Mouse (Mus musculus) olfactory bulb, adult 2 months (tissue): Measurements from ENCODE around the gene Igsf10. TPM values are rescaled to one million over a fixed set of nuclear protein-coding genes. Genes with fewer than 3 reads are reported as not detected.
A peak's percentile ranks its signal among the peaks of the same experiment; 100 is the strongest.
"Not testable (repeated sequence)": the region's sequence is repeated elsewhere in the genome, so short reads cannot be mapped to it uniquely, and the experiment has no call there.

Experiments
- H3K27ac ChIP-seq: fragments of 200-500 bp; 2 replicates; pipeline ENCODE4 v1.5.1; 2012; ENCODE audit warnings: low read depth, low read length; ENCODE audit not compliant: insufficient read depth
- H3K4me1 ChIP-seq: fragments of 200-500 bp; 2 replicates; pipeline ENCODE4 v1.6.1; 2012; ENCODE audit warnings: low read length; ENCODE audit not compliant: control insufficient read depth, insufficient read depth
- H3K4me3 ChIP-seq: fragments of 200-500 bp; 2 replicates; pipeline ENCODE4 v1.5.1; 2012; ENCODE audit warnings: mild to moderate bottlenecking, low read depth, low read length, moderate library complexity; ENCODE audit not compliant: insufficient read depth
- CTCF ChIP-seq: fragments of 200-500 bp; IDR thresholded peaks from 2 replicates; pipeline ENCODE4 v1.5.1; 2012; ENCODE audit warnings: low read depth, mild to moderate bottlenecking, low read length, moderate library complexity; ENCODE audit not compliant: insufficient read depth
- POLR2A ChIP-seq: fragments of 200-500 bp; IDR thresholded peaks from 2 replicates; pipeline ENCODE4 v1.6.1; 2012; ENCODE audit warnings: mild to moderate bottlenecking, low read depth, low read length, moderate library complexity; ENCODE audit not compliant: insufficient read depth
- WGBS: fragments of 180-500 bp; shearing (Covaris S2); methylation state at CpG from one replicate; pipeline ENCODE4 v1.1.7; 2018; 5-methylcytosine and 5-hydroxymethylcytosine counted together
- polyA plus RNA-seq: library from polyadenylated mRNA; stranded (reverse); fragments of >200 nt; gene quantifications from 2 replicates; pipeline ENCODE4 v1.2.4, GENCODE M21; 2012; ENCODE audit warnings: low replicate concordance; ENCODE audit not compliant: missing spikeins, insufficient read depth, insufficient read length

Gene Igsf10
- not detected in 2 replicates for polyA plus RNA-seq

- Histone ChIP-seq H3K4me1 (no peaks in the 10 kb centered on the region), H3K4me3 (peak within 1 kb of the TSS; percentile 94), H3K27ac (no peak within 1 kb of the TSS)
- WGBS = 2% methylated on average over 23 of the region's 23 CpGs
- TF ChIP-seq POLR2A (no peak), CTCF (no peak)
These were observed at the start of gene Igsf10 for GRCm38 (mm10) chr3:59344065-59344905. Gene Igsf10, minus strand, starts transcription at chr3:59344394.

- 86% methylated on average over 1 of the region's 1 CpGs for WGBS
- TF ChIP-seq POLR2A = no peak
- no peak for TF ChIP-seq CTCF
- Histone ChIP-seq H3K4me3 (no peak overlapping the region), H3K4me1 (no peaks in the 10 kb centered on the region), H3K27ac (no peak overlapping the region)
These were observed 41.4 kb upstream of the Igsf10 start for GRCm38 (mm10) chr3:59385553-59385952.

GRCm38 (mm10) chr3:59385000-59385399 lies 40.8 kb upstream of the Igsf10 start:
- TF ChIP-seq CTCF (no peak), POLR2A (no peak)
- Histone ChIP-seq H3K27ac (no peak overlapping the region), H3K4me3 (no peak overlapping the region), H3K4me1 (no peaks in the 10 kb centered on the region)
- WGBS = 74% methylated on average over 3 of the region's 3 CpGs

- Histone ChIP-seq H3K4me1 (no peaks in the 10 kb centered on the region), H3K27ac (no peak overlapping the region), H3K4me3 (no peak overlapping the region)
- WGBS = 39% methylated on average over 2 of the region's 2 CpGs
- TF ChIP-seq POLR2A = no peak
- TF ChIP-seq CTCF = no peak
These were observed 40.1 kb upstream of the Igsf10 start for GRCm38 (mm10) chr3:59384321-59384720.

GRCm38 (mm10) chr3:59378791-59379190 lies 34.6 kb upstream of the Igsf10 start:
- H3K27ac ChIP-seq, H3K4me3 ChIP-seq, H3K4me1 ChIP-seq: not testable (repeated sequence)
- 85% methylated on average over 1 of the region's 1 CpGs for WGBS

- no peak overlapping the region for H3K4me3 ChIP-seq
- no peak for TF ChIP-seq POLR2A
- TF ChIP-seq CTCF = no peak
- no peaks in the 10 kb centered on the region for H3K4me1 ChIP-seq
- WGBS = 86% methylated on average over 1 of the region's 1 CpGs
- H3K27ac ChIP-seq = no peak overlapping the region
These were observed 17.7 kb upstream of the Igsf10 start for GRCm38 (mm10) chr3:59361895-59362294.

- Histone ChIP-seq H3K27ac (no peak overlapping the region), H3K4me1 (no peaks in the 10 kb centered on the region), H3K4me3 (no peak overlapping the region)
- no peak for TF ChIP-seq POLR2A
- TF ChIP-seq CTCF = no peak
These were observed 15.9 kb upstream of the Igsf10 start for GRCm38 (mm10) chr3:59360102-59360501.

GRCm38 (mm10) chr3:59354156-59354555 lies 10.0 kb upstream of the Igsf10 start:
- H3K4me3 ChIP-seq = no peak overlapping the region
- H3K27ac ChIP-seq = no peak overlapping the region
- H3K4me1 ChIP-seq = no peaks in the 10 kb centered on the region
- no peak for TF ChIP-seq CTCF
- TF ChIP-seq POLR2A = no peak
- WGBS = 95% methylated on average over 3 of the region's 3 CpGs

GRCm38 (mm10) chr3:59351768-59352167 lies 7.6 kb upstream of the Igsf10 start:
- no peak for TF ChIP-seq POLR2A
- no peak for TF ChIP-seq CTCF
- Histone ChIP-seq H3K27ac (no peak overlapping the region), H3K4me3 (no peak overlapping the region), H3K4me1 (no peaks in the 10 kb centered on the region)
